Mouse (Mus musculus) liver, embryonic 14.5 days (tissue): ENCODE measurements at regions not wholly inside any gene's neighbourhood (a gene's known extent, or its start where the extent isn't known, plus 50 kb on each side); places are given as distances from the start of the nearest gene placed in this dataset.

Experiments
- CTCF ChIP-seq: IDR thresholded peaks from 2 replicates; pipeline ENCODE4 v1.5.1; 2016; ENCODE audit warnings: antibody characterized with exemption, low read depth, control low read depth
- EP300 ChIP-seq: IDR thresholded peaks from 2 replicates; pipeline ENCODE4 v1.6.1; 2016; ENCODE audit warnings: antibody characterized with exemption, low read depth

- TF ChIP-seq CTCF (no peak), EP300 (no peak)
Observed at GRCm38 (mm10) chr4:75562480-75562879, 284.4 kb upstream of the Dmac1 start.
